Mouse (Mus musculus): Measurements from ENCODE around the gene Gna12. TPM values are rescaled to one million over a fixed set of nuclear protein-coding genes. Genes with fewer than 3 reads are reported as not detected.

Gna12 gene
- polyA plus RNA-seq, 1 experiment from 2014 or later = 65.0 TPM

DNA sequence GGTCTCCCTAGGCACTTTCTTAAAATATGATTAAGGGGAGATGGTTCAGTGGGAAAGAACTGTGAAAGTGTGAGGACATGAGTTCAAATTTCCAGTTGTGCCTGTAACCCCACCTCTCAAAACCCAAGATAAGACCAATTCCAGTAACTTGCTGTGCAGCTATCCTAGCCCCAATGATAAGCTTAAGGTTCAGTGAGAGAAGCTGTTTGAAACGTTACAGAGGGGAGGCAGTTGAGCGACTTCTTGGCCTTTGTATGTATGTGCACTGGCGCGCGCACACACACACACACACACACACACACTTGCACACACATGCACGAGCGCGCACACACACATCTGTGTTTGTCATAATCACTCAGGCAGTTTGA lies 817 bp upstream of the Gna12 start:
- no peak for DNase-seq (ENCODE audit: low spot score)
- WGBS = 81% methylated on average over 8 of the region's 8 CpGs
- ATAC-seq (ENCODE audit: insufficient read depth, low FRiP score, low TSS enrichment) = no peak
- peaks cover 13% of the 10 kb centered on the region for H3K4me1 ChIP-seq (ENCODE audit: control insufficient read depth, insufficient read depth, low read length)
- no peaks in the 10 kb centered on the region for H3K36me3 ChIP-seq (ENCODE audit: control insufficient read depth, insufficient read depth, low read length)
- H3K4me3 ChIP-seq (ENCODE audit: low read depth, low read length) = no peak overlapping the region
- H3K27me3 ChIP-seq (ENCODE audit: control insufficient read depth, insufficient read depth, low read length) = no peaks in the 10 kb centered on the region
- H3K27ac ChIP-seq (ENCODE audit: low read depth, low read length) = no peak overlapping the region
- peak overlapping the region; percentile 42 for H3K4me2 ChIP-seq (ENCODE audit: low read depth)
- H3K9ac ChIP-seq (ENCODE audit: low read length) = no peak overlapping the region
- H3K9me3 ChIP-seq (ENCODE audit: control insufficient read depth, low read length) = no peaks in the 10 kb centered on the region

GRCm38 (mm10) chr5:140829911-140830294 lies 328 bp downstream of the Gna12 start:
- peaks cover 13% of the 10 kb centered on the region for H3K4me1 ChIP-seq (ENCODE audit: control insufficient read depth, insufficient read depth, low read length)
- 0% methylated on average over 45 of the region's 58 CpGs for WGBS
- H3K27me3 ChIP-seq (ENCODE audit: control insufficient read depth, insufficient read depth, low read length) = no peaks in the 10 kb centered on the region
- no peaks in the 10 kb centered on the region for H3K9me3 ChIP-seq (ENCODE audit: control insufficient read depth, low read length)
- peak overlapping the region; percentile 70; the same call in 1 of the 2 replicates for H3K27ac ChIP-seq (ENCODE audit: low read depth, low read length)
- H3K9ac ChIP-seq (ENCODE audit: low read length) = peak overlapping the region; percentile 85
- H3K36me3 ChIP-seq (ENCODE audit: control insufficient read depth, insufficient read depth, low read length) = no peaks in the 10 kb centered on the region
- ATAC-seq (ENCODE audit: insufficient read depth, low FRiP score, low TSS enrichment) (no peak), DNase-seq (ENCODE audit: low spot score) (no peak)
- peak overlapping the region; percentile 96 for H3K4me2 ChIP-seq (ENCODE audit: low read depth)
- H3K4me3 ChIP-seq (ENCODE audit: low read depth, low read length) = peak overlapping the region; percentile 79

DNA sequence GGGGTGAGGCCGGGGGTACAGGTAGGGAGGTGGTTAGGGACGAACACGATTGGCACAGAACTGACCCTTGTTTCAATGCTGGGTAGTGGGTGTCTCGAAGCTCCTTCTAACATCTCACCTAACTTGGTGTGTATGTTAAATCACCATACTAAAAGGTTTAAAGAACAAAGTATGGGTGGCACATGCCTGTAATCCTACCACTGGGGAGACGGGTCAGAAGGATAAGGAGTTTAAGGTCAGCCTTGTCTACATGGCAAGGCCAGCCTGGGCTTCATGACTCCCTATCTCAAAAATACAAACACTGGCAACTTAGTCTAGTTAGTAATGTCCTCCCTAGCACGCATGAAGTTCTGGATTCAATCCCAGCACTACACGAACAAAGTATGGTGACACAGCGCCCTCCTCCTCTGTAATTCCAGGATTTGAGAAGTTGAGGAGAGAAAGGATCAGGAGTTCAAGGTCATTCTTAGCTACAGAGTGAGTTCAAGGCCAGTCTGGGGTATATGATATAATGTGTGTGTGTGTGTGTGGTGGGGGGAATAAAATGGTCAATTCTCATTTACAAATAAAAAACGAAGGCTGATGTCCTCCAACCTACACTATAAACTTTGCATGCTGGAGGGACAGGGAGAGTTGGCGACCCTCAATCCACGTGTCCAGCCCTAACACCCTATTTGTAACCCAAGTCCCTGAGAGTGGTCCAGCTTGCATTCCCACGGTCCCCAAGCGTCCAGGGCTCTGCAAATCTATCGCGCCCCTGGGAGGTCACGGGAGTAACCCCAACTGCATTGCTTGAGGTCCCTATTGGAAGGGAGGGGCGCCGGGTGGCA lies 935 bp downstream of the Gna12 start:
- Histone ChIP-seq H3K4me2 (ENCODE audit: low read depth) (peak overlapping the region; percentile 96), H3K36me3 (ENCODE audit: control insufficient read depth, insufficient read depth, low read length) (no peaks in the 10 kb centered on the region), H3K9me3 (ENCODE audit: control insufficient read depth, low read length) (no peaks in the 10 kb centered on the region), H3K4me3 (ENCODE audit: low read depth, low read length) (peak overlapping the region; percentile 79), H3K4me1 (ENCODE audit: control insufficient read depth, insufficient read depth, low read length) (peaks cover 13% of the 10 kb centered on the region), H3K27ac (ENCODE audit: low read depth, low read length) (peak overlapping the region; percentile 70; the same call in 1 of the 2 replicates), H3K9ac (ENCODE audit: low read length) (peak overlapping the region; percentile 85), H3K27me3 (ENCODE audit: control insufficient read depth, insufficient read depth, low read length) (no peaks in the 10 kb centered on the region)
- ATAC-seq (ENCODE audit: insufficient read depth, low FRiP score, low TSS enrichment) = no peak
- 41% methylated on average over 18 of the region's 18 CpGs for WGBS
- DNase-seq (ENCODE audit: low spot score) = no peak

GRCm38 (mm10) chr5:140828363-140828762 lies 1.9 kb downstream of the Gna12 start:
- Histone ChIP-seq H3K27ac (ENCODE audit: low read depth, low read length) (no peak overlapping the region), H3K9me3 (ENCODE audit: control insufficient read depth, low read length) (no peaks in the 10 kb centered on the region), H3K36me3 (ENCODE audit: control insufficient read depth, insufficient read depth, low read length) (no peaks in the 10 kb centered on the region), H3K4me1 (ENCODE audit: control insufficient read depth, insufficient read depth, low read length) (peaks cover 13% of the 10 kb centered on the region), H3K4me3 (ENCODE audit: low read depth, low read length) (no peak overlapping the region), H3K9ac (ENCODE audit: low read length) (no peak overlapping the region), H3K27me3 (ENCODE audit: control insufficient read depth, insufficient read depth, low read length) (no peaks in the 10 kb centered on the region), H3K4me2 (ENCODE audit: low read depth) (peak overlapping the region; percentile 20)
- ATAC-seq (ENCODE audit: insufficient read depth, low FRiP score, low TSS enrichment) (no peak), DNase-seq (ENCODE audit: low spot score) (no peak)
- 85% methylated on average over 2 of the region's 2 CpGs for WGBS

- H3K9me3 ChIP-seq (ENCODE audit: control insufficient read depth, low read length) = no peaks in the 10 kb centered on the region
- no peak overlapping the region for H3K4me3 ChIP-seq (ENCODE audit: low read depth, low read length)
- 83% methylated on average over 8 of the region's 8 CpGs for WGBS
- DNase-seq (ENCODE audit: low spot score) = no peak
- peak overlapping the region; percentile 20 for H3K4me2 ChIP-seq (ENCODE audit: low read depth)
- no peaks in the 10 kb centered on the region for H3K36me3 ChIP-seq (ENCODE audit: control insufficient read depth, insufficient read depth, low read length)
- no peak overlapping the region for H3K9ac ChIP-seq (ENCODE audit: low read length)
- peaks cover 13% of the 10 kb centered on the region for H3K4me1 ChIP-seq (ENCODE audit: control insufficient read depth, insufficient read depth, low read length)
- H3K27me3 ChIP-seq (ENCODE audit: control insufficient read depth, insufficient read depth, low read length) = no peaks in the 10 kb centered on the region
- H3K27ac ChIP-seq (ENCODE audit: low read depth, low read length) = no peak overlapping the region
- no peak for ATAC-seq (ENCODE audit: insufficient read depth, low FRiP score, low TSS enrichment)
These were observed 2.3 kb downstream of the Gna12 start for GRCm38 (mm10) chr5:140827896-140828295.

- peaks cover 13% of the 10 kb centered on the region for H3K4me1 ChIP-seq (ENCODE audit: control insufficient read depth, insufficient read depth, low read length)
- H3K36me3 ChIP-seq (ENCODE audit: control insufficient read depth, insufficient read depth, low read length) = no peaks in the 10 kb centered on the region
- WGBS = 61% methylated on average over 2 of the region's 2 CpGs
- no peak overlapping the region for H3K4me2 ChIP-seq (ENCODE audit: low read depth)
- no peaks in the 10 kb centered on the region for H3K9me3 ChIP-seq (ENCODE audit: control insufficient read depth, low read length)
- H3K27ac ChIP-seq (ENCODE audit: low read depth, low read length) = no peak overlapping the region
- H3K27me3 ChIP-seq (ENCODE audit: control insufficient read depth, insufficient read depth, low read length) = no peaks in the 10 kb centered on the region
- H3K4me3 ChIP-seq (ENCODE audit: low read depth, low read length) = no peak overlapping the region
- ATAC-seq (ENCODE audit: insufficient read depth, low FRiP score, low TSS enrichment) = no peak
- no peak overlapping the region for H3K9ac ChIP-seq (ENCODE audit: low read length)
- DNase-seq (ENCODE audit: low spot score) = no peak
These were observed 2.8 kb downstream of the Gna12 start for GRCm38 (mm10) chr5:140827413-140827812.

GRCm38 (mm10) chr5:140826796-140827195 lies 3.4 kb downstream of the Gna12 start:
- Histone ChIP-seq H3K4me3 (ENCODE audit: low read depth, low read length) (no peak overlapping the region), H3K27me3 (ENCODE audit: control insufficient read depth, insufficient read depth, low read length) (no peaks in the 10 kb centered on the region), H3K9me3 (ENCODE audit: control insufficient read depth, low read length) (no peaks in the 10 kb centered on the region), H3K27ac (ENCODE audit: low read depth, low read length) (no peak overlapping the region), H3K36me3 (ENCODE audit: control insufficient read depth, insufficient read depth, low read length) (no peaks in the 10 kb centered on the region), H3K9ac (ENCODE audit: low read length) (no peak overlapping the region), H3K4me1 (ENCODE audit: control insufficient read depth, insufficient read depth, low read length) (peaks cover 13% of the 10 kb centered on the region), H3K4me2 (ENCODE audit: low read depth) (no peak overlapping the region)
- ATAC-seq (ENCODE audit: insufficient read depth, low FRiP score, low TSS enrichment) (no peak), DNase-seq (ENCODE audit: low spot score) (no peak)
- 44% methylated on average over 1 of the region's 1 CpGs for WGBS

GRCm38 (mm10) chr5:140826118-140826517 lies 4.1 kb downstream of the Gna12 start:
- no peak overlapping the region for H3K9ac ChIP-seq (ENCODE audit: low read length)
- no peak overlapping the region for H3K4me2 ChIP-seq (ENCODE audit: low read depth)
- peaks cover 13% of the 10 kb centered on the region for H3K4me1 ChIP-seq (ENCODE audit: control insufficient read depth, insufficient read depth, low read length)
- H3K27ac ChIP-seq (ENCODE audit: low read depth, low read length) = no peak overlapping the region
- no peak for DNase-seq (ENCODE audit: low spot score)
- ATAC-seq (ENCODE audit: insufficient read depth, low FRiP score, low TSS enrichment) = no peak
- H3K36me3 ChIP-seq (ENCODE audit: control insufficient read depth, insufficient read depth, low read length) = no peaks in the 10 kb centered on the region
- H3K9me3 ChIP-seq (ENCODE audit: control insufficient read depth, low read length) = no peaks in the 10 kb centered on the region
- H3K27me3 ChIP-seq (ENCODE audit: control insufficient read depth, insufficient read depth, low read length) = no peaks in the 10 kb centered on the region
- no peak overlapping the region for H3K4me3 ChIP-seq (ENCODE audit: low read depth, low read length)
- 97% methylated on average over 1 of the region's 1 CpGs for WGBS

- no peak overlapping the region for H3K4me2 ChIP-seq (ENCODE audit: low read depth)
- WGBS = 91% methylated on average over 7 of the region's 7 CpGs
- DNase-seq (ENCODE audit: low spot score) (no peak), ATAC-seq (ENCODE audit: insufficient read depth, low FRiP score, low TSS enrichment) (no peak)
- peaks cover 12% of the 10 kb centered on the region for H3K4me1 ChIP-seq (ENCODE audit: control insufficient read depth, insufficient read depth, low read length)
- no peak overlapping the region for H3K9ac ChIP-seq (ENCODE audit: low read length)
- H3K4me3 ChIP-seq (ENCODE audit: low read depth, low read length) = no peak overlapping the region
- H3K27ac ChIP-seq (ENCODE audit: low read depth, low read length) = no peak overlapping the region
- H3K9me3 ChIP-seq (ENCODE audit: control insufficient read depth, low read length) = no peaks in the 10 kb centered on the region
- H3K36me3 ChIP-seq (ENCODE audit: control insufficient read depth, insufficient read depth, low read length) = no peaks in the 10 kb centered on the region
- H3K27me3 ChIP-seq (ENCODE audit: control insufficient read depth, insufficient read depth, low read length) = no peaks in the 10 kb centered on the region
These were observed 6.1 kb downstream of the Gna12 start for GRCm38 (mm10) chr5:140824126-140824525.

Data from neural tube, embryonic 11.5 days (tissue).